ENCODE assay signal across 8 mouse cellular contexts in genomic region chr6:122669406-122670200, GRCm38 (mm10). TPM values are rescaled to one million over a fixed set of nuclear protein-coding genes. Genes with fewer than 3 reads are reported as not detected.
A peak's percentile ranks its signal among the peaks of the same experiment; 100 is the strongest.
DNase-seq lines count a peak whose midpoint lies in the region; ATAC-seq lines count a peak whose summit lies in the region.

No protein-coding gene starts in this region.

- DNase-seq in adrenal gland, postnatal 10 days = peak; percentile 95
- DNase-seq in embryonic facial prominence, embryonic 10.5 days (ENCODE audit: low spot score) = peak; percentile 94
- DNase-seq in gonadal fat pad, adult 2 months (ENCODE audit: low read depth) = peak; percentile 27
- peak; percentile 98 to 99 for DNase-seq in left cerebral cortex, postnatal 25 days (ENCODE audit: low spot score in 2 of 2)
- peak; percentile 95 for DNase-seq in midbrain, embryonic 10.5 days (ENCODE audit: low spot score)
- peak; percentile 96 for DNase-seq in right cerebral cortex, postnatal 36 days (ENCODE audit: low spot score in 2 of 2)
- DNase-seq in urinary bladder, postnatal 4 days (ENCODE audit: low spot score in 2 of 2) = peak; percentile 78 to 94

- no peaks in the 10 kb centered on the region for H3K9me3 ChIP-seq in embryonic facial prominence, embryonic 10.5 days
- no peaks in the 10 kb centered on the region for H3K9me3 ChIP-seq in intestine, embryonic 16.5 days (ENCODE audit: control insufficient read depth, low read length)
- no peaks in the 10 kb centered on the region for H3K9me3 ChIP-seq in midbrain, embryonic 10.5 days (replicated peaks)

- peak overlapping the region; percentile 58 for H3K4me3 ChIP-seq in embryonic facial prominence, embryonic 10.5 days
- peak overlapping the region; percentile 43 for H3K4me3 ChIP-seq in intestine, embryonic 16.5 days (ENCODE audit: low read length)
- H3K4me3 ChIP-seq in midbrain, embryonic 10.5 days = peak overlapping the region; percentile 56

- no peak overlapping the region for H3K9ac ChIP-seq in intestine, embryonic 16.5 days (ENCODE audit: low read depth, low read length)

- H3K36me3 ChIP-seq in embryonic facial prominence, embryonic 10.5 days (replicated peaks) = no peaks in the 10 kb centered on the region
- no peaks in the 10 kb centered on the region for H3K36me3 ChIP-seq in intestine, embryonic 16.5 days (ENCODE audit: control insufficient read depth, insufficient read depth, low read length)
- H3K36me3 ChIP-seq in midbrain, embryonic 10.5 days = no peaks in the 10 kb centered on the region

- peak overlapping the region; percentile 61 for H3K27ac ChIP-seq in embryonic facial prominence, embryonic 10.5 days (replicated peaks)
- no peak overlapping the region for H3K27ac ChIP-seq in intestine, embryonic 16.5 days (ENCODE audit: low read length)
- peak overlapping the region; percentile 82 for H3K27ac ChIP-seq in midbrain, embryonic 10.5 days (replicated peaks)

- H3K4me2 ChIP-seq in intestine, embryonic 16.5 days (ENCODE audit: low read depth, low read length) = peak overlapping the region; percentile 60

- H3K27me3 ChIP-seq in embryonic facial prominence, embryonic 10.5 days (replicated peaks; ENCODE audit: low read depth, poor library complexity, severe bottlenecking) = no peaks in the 10 kb centered on the region; the same call in 1 of the 2 replicates
- no peaks in the 10 kb centered on the region for H3K27me3 ChIP-seq in intestine, embryonic 16.5 days (replicated peaks; ENCODE audit: control insufficient read depth, insufficient read depth, low read length)
- H3K27me3 ChIP-seq in midbrain, embryonic 10.5 days (ENCODE audit: low read depth, poor library complexity, severe bottlenecking) = 0 out of 2 replicates have a peak, but pooled peaks cover 2% of the 10 kb centered on the region

- ATAC-seq in intestine, embryonic 16.5 days = peak; percentile 89

- intact Hi-C loops in left cerebral cortex, postnatal 25 days (cut with DNase I) = loop anchor here (1.0 to 10.0 kb wide), 3 partner anchors 51 to 1595 kb away; no protein-coding TSS in a partner anchor

- H3K4me1 ChIP-seq in embryonic facial prominence, embryonic 10.5 days = peaks cover 6% of the 10 kb centered on the region
- H3K4me1 ChIP-seq in intestine, embryonic 16.5 days (ENCODE audit: control insufficient read depth, insufficient read depth, low read length) = 0 out of 2 replicates have a peak, but pooled peaks cover 2% of the 10 kb centered on the region
- peaks cover 20% of the 10 kb centered on the region for H3K4me1 ChIP-seq in midbrain, embryonic 10.5 days

- WGBS in embryonic facial prominence, embryonic 10.5 days = 6% methylated on average over 19 of the region's 19 CpGs
- WGBS in intestine, embryonic 16.5 days = 8% methylated on average over 19 of the region's 19 CpGs
- 9% methylated on average over 19 of the region's 19 CpGs for WGBS in midbrain, embryonic 10.5 days

RNA-seq across cellular contexts. Expression of gene Nanog, which starts 37.7 kb away (rescaled TPM):
- not detected for total RNA-seq in adrenal gland, postnatal 10 days (2021)
- 0.26 TPM in 1 of 2 replicates, not detected in the other for polyA plus RNA-seq in embryonic facial prominence, embryonic 10.5 days (2016; fragmentation: Nextera tagmentation; extraction: Ambion mirVana)
- polyA plus RNA-seq in gonadal fat pad, adult 2 months (2012; rRNA removed) = 0.23 and 0.29 TPM in 2 replicates
- polyA plus RNA-seq in intestine, embryonic 16.5 days (2015; fragmentation: Nextera tagmentation; extraction: Ambion mirVana) = 0.06 and 0.18 TPM in 2 replicates
- total RNA-seq in left cerebral cortex, postnatal 25 days (2021) = under 1 TPM in 1 of 2 experiments, not detected in 1; 0.16 TPM
- polyA plus RNA-seq in midbrain, embryonic 10.5 days (2016; fragmentation: Nextera tagmentation; extraction: Ambion mirVana) = 0.09 and 0.32 TPM in 2 replicates

RNA-seq across cellular contexts. Expression of gene Dppa3, which starts 43.4 kb away (rescaled TPM):
- total RNA-seq in adrenal gland, postnatal 10 days (2021) = not detected
- not detected in 2 replicates for polyA plus RNA-seq in embryonic facial prominence, embryonic 10.5 days (2016; fragmentation: Nextera tagmentation; extraction: Ambion mirVana)
- polyA plus RNA-seq in gonadal fat pad, adult 2 months (2012; rRNA removed) = not detected in 2 replicates
- polyA plus RNA-seq in intestine, embryonic 16.5 days (2015; fragmentation: Nextera tagmentation; extraction: Ambion mirVana) = not detected in 2 replicates
- not detected for total RNA-seq in left cerebral cortex, postnatal 25 days (2021)
- polyA plus RNA-seq in midbrain, embryonic 10.5 days (2016; fragmentation: Nextera tagmentation; extraction: Ambion mirVana) = not detected in 2 replicates

RNA-seq across cellular contexts. Expression of gene Gdf3, which starts 59.7 kb away (rescaled TPM):
- not detected for total RNA-seq in adrenal gland, postnatal 10 days (2021)
- 0.06 TPM in 1 of 2 replicates, not detected in the other for polyA plus RNA-seq in embryonic facial prominence, embryonic 10.5 days (2016; fragmentation: Nextera tagmentation; extraction: Ambion mirVana)
- polyA plus RNA-seq in gonadal fat pad, adult 2 months (2012; rRNA removed) = 0.04 and 0.06 TPM in 2 replicates
- 0.06 and 0.13 TPM in 2 replicates for polyA plus RNA-seq in intestine, embryonic 16.5 days (2015; fragmentation: Nextera tagmentation; extraction: Ambion mirVana)
- not detected for total RNA-seq in left cerebral cortex, postnatal 25 days (2021)
- polyA plus RNA-seq in midbrain, embryonic 10.5 days (2016; fragmentation: Nextera tagmentation; extraction: Ambion mirVana) = 0.06 and 0.09 TPM in 2 replicates

Comparison
In these comparisons a context has a peak if more than half of its experiments do, and no peak if none do; other contexts are left out.
1. DNase-seq: peak in every context shown above with its lines; median percentile 98 in left cerebral cortex, postnatal 25 days; 96 in right cerebral cortex, postnatal 36 days; 95 in adrenal gland, postnatal 10 days; 95 in midbrain, embryonic 10.5 days; 94 in embryonic facial prominence, embryonic 10.5 days; 86 in urinary bladder, postnatal 4 days; 27 in gonadal fat pad, adult 2 months.